Mouse (Mus musculus) bone marrow, adult 2 months (tissue): Measurements from ENCODE around the gene Crym. TPM values are rescaled to one million over a fixed set of nuclear protein-coding genes. Genes with fewer than 3 reads are reported as not detected.

Experiments
- H3K27ac ChIP-seq: fragments of 200-500 bp; 2 replicates; pipeline ENCODE4 v1.5.1; 2012; ENCODE audit warnings: low read depth, mild to moderate bottlenecking, control low read depth, inconsistent platforms, low read length; ENCODE audit not compliant: control insufficient read depth, poor library complexity, insufficient read depth
- H3K4me1 ChIP-seq: fragments of 200-500 bp; 2 replicates; pipeline ENCODE4 v1.6.1; 2011; ENCODE audit warnings: low read length; ENCODE audit not compliant: control insufficient read depth, insufficient read depth
- H3K4me3 ChIP-seq: fragments of 200-500 bp; replicated peaks from 2 replicates; pipeline ENCODE3; 2011; ENCODE audit warnings: mild to moderate bottlenecking, low read depth, low read length, control low read depth; ENCODE audit not compliant: control insufficient read depth
- CTCF ChIP-seq: fragments of 200-500 bp; IDR thresholded peaks from 2 replicates; pipeline ENCODE4 v1.5.1; 2011; ENCODE audit warnings: low read length, control low read depth; ENCODE audit not compliant: control insufficient read depth, insufficient read depth
- POLR2A ChIP-seq: fragments of 200-500 bp; IDR thresholded peaks from 2 replicates; pipeline ENCODE4 v1.6.1; 2011; ENCODE audit warnings: low read depth, mild to moderate bottlenecking, control low read depth, low read length, borderline replicate concordance; ENCODE audit not compliant: control insufficient read depth
- WGBS: fragments of 180-500 bp; shearing (Covaris S2); methylation state at CpG from one replicate; pipeline ENCODE4 v1.1.7; 2018; 5-methylcytosine and 5-hydroxymethylcytosine counted together
- polyA plus RNA-seq: library from polyadenylated mRNA; stranded (reverse); fragments of >200 nt; gene quantifications from 2 replicates; pipeline ENCODE4 v1.2.4, GENCODE M21; 2011; ENCODE audit warnings: low replicate concordance; ENCODE audit not compliant: missing spikeins, insufficient read depth, insufficient read length

Crym gene
- polyA plus RNA-seq, 1 experiment = 1.1 TPM

DNA sequence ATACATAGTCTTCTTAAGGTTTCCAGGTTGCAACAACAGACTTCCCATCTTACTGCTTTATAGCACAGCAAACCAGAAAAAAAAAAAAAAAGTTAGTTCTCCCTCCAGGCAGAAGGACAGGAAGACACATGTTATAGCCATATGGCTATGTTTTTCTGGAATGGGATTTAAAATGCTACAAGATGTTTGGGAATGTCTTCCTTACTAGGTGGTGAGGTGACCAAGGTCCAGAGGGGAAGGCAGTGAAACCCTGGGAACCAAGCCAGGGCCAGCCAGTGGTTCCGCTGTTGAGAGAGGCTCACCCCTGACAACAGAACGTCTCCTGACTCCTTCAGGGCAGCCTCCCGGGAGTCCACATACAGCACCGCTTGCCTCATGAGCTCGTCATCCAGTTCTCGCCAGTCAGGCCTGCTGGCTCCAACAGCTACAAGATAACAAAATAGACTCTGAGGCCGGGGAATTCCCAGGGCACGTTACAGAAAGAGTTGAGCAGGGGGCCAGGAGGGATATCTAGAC, 11.7 kb downstream of the Crym start:
- no peak overlapping the region for H3K4me3 ChIP-seq
- H3K4me1 ChIP-seq = no peaks in the 10 kb centered on the region
- TF ChIP-seq CTCF (no peak), POLR2A (no peak)
- 77% methylated on average over 8 of the region's 8 CpGs for WGBS
- H3K27ac ChIP-seq = no peak overlapping the region

DNA sequence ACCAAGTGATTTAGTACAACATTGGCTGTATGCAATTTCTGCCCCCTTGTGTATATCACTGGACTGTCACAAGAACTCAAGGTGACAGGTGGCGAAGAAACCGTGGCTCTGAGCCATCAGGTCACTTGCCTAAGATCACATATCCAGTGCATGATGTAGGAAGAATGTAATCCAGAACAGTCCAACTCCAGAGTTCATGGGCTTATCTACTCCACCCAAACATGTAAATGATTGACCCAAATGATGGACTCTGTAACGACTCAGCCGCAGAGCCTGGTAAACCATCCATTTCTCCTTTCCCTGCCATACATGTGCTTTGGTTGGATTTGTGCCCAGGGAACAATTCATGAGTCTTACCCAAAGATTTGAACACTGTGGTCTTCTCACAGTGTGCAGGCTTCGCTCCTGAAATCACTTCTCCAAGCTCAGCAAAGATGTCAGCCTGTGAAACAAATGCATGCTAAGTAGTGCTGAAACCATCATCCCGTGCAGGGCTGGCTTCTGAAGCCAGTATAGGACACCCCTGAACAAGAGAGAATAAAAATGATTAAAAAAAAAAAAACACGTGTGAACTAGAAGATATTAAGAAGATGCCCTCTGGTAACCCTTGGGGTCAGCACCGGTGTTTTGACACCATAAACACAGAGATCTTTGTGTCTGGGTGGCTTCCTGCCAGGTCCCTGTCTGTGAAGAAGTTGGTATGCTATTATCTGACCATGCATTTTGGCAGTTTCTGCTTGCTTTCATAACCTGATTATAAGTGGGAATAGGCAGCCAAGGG, 12.4 kb downstream of the Crym start:
- WGBS = 71% methylated on average over 8 of the region's 8 CpGs
- Histone ChIP-seq H3K4me1 (no peaks in the 10 kb centered on the region), H3K4me3 (no peak overlapping the region), H3K27ac (no peak overlapping the region)
- TF ChIP-seq CTCF = no peak

DNA sequence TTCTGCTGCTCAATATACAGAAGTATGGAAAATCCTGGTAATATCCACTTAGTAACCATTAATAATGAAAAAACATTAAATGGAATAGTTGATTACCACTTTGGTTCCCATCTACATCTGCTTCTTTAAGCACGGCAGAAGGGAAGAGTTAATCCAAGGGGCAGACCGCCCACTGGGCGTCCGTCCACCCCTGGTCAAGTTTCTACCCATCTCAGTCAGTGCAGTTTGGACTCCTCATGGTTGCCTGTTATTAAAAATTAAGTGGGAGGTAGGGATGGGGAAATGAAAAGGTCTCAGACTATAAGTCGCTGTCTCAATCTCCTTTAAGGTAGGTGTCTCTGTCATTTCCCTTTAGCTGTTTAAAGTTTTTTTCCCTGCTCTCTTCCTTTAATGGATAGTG, 13.0 kb downstream of the Crym start:
- TF ChIP-seq CTCF (no peak), POLR2A (no peak)
- H3K4me1 ChIP-seq = no peaks in the 10 kb centered on the region
- H3K4me3 ChIP-seq = no peak overlapping the region
- H3K27ac ChIP-seq = no peak overlapping the region
- WGBS = 83% methylated on average over 5 of the region's 5 CpGs

DNA sequence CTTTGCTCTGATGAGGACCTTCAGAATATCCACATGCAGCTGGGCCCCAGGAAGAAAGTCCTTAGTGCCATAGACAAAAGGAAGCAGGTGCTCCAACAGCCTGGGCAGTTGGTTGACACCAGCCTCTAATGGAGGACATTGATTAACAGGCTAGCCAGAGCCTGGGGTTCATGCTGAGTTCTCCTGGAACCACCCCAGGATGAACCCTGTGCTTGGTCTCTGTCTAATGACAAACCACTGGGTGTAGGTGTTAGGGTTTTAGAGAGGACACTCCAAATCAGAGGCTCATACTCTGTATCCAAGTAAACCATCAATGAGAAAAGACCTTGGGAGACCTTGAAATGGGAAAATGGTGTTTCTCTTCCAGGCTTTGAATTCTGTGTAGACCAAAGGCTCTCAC, 19.0 kb downstream of the Crym start:
- Histone ChIP-seq H3K4me1 (no peaks in the 10 kb centered on the region), H3K4me3 (no peak overlapping the region), H3K27ac (no peak overlapping the region)
- TF ChIP-seq CTCF = no peak
- no peak for TF ChIP-seq POLR2A

DNA sequence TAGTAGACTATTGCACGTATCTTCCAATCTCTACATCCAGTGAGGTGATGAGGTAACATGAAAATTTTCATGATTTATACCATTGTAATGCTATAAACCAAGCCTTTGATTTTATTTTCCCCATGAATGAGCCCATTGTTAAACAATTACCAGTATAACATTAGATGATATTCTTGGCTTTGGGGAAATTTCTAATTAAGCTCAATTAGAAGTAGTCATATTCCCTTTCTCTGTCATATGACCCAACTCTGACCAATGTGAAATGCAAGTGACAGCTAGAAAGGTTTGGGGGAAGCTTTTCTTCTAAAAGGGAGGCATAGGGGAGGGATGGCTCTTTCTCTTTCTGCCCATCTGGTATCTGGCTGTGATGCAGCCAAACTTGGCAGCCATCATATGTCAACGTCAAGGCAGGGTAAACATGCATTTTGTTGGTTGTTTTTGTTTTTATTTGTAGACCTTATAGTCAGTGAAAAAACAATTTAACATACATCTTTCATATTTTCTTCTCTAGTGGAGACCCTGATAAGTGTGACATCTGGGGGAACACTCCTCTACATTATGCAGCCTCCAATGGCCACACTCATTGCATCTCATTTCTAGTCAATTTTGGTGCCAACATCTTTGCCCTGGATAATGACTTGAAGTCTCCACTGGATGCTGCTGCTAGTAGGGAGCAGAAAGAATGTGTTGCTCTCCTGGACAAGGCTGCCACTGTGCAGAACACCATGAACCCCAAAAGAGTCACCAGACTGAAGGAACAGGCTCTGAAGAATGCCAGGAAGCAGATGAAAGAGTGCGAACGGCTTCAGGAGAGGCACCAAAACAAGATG, 20.3 kb downstream of the Crym start:
- no peak for TF ChIP-seq POLR2A
- TF ChIP-seq CTCF = no peak
- 92% methylated on average over 4 of the region's 4 CpGs for WGBS
- Histone ChIP-seq H3K4me3 (no peak overlapping the region), H3K4me1 (no peaks in the 10 kb centered on the region), H3K27ac (no peak overlapping the region)

DNA sequence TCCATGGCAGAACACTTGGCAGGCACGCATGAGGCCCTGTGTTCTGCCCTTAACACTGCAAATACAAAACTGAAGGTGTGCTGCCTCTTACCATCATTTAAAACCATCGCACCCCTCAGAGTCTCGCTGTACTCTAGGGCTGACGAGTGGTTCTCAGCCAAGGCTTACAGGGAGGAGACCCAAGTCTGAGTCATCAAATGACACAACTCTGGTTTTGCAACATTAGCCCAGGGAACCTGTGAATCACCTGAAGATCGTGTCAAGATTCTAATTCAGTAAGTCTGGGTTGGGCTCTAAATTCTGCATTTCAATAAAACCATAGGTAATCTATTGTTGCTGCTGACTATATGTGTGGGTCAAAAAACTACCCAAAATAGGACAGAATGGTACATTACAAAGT, 21.4 kb downstream of the Crym start:
- Histone ChIP-seq H3K4me3 (no peak overlapping the region), H3K4me1 (no peaks in the 10 kb centered on the region), H3K27ac (no peak overlapping the region)
- 73% methylated on average over 5 of the region's 5 CpGs for WGBS
- no peak for TF ChIP-seq CTCF
- TF ChIP-seq POLR2A = no peak

DNA sequence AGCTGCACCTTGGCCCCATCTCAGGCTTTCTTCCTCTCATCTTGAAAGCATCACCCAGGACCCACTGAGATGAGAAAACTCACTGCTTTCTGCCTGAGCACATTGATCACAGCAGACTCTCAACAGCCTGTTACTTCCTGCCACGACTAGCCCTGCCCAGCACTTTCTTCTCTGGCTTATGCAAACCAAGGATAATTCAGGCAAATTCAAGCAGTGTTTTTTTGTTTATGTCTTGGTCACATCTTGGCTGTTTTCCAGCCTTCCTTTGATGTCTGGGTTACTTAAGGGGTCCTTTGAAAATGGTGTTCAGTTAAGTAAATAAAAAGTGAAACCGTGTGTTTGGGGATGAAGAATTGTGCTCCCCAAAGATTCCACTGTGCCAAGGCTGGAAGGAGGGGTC, 23.0 kb downstream of the Crym start:
- TF ChIP-seq CTCF (no peak), POLR2A (no peak)
- WGBS = 20% methylated on average over 2 of the region's 2 CpGs
- Histone ChIP-seq H3K4me3 (no peak overlapping the region), H3K4me1 (no peaks in the 10 kb centered on the region), H3K27ac (no peak overlapping the region)

DNA sequence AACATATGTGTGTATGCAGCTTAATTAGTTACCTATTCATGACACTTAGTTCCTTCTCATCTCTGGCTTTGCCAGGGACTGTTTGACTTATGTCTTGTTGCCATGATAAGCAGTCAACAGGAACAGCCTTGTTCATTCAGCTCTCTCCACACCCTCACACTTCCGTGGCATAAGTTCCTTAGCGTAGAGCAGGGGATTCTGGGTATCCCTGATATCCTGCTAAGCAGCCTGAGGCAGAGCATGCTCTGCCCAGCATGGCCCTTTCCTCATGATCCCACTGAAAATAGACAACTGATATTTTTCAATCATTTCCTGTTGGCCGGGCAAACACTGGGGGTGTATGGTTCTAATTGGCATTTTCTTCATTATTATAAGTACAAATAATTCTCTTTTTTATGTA, 24.3 kb downstream of the Crym start:
- Histone ChIP-seq H3K4me1 (no peaks in the 10 kb centered on the region), H3K4me3 (no peak overlapping the region), H3K27ac (no peak overlapping the region)
- 76% methylated on average over 3 of the region's 3 CpGs for WGBS
- no peak for TF ChIP-seq POLR2A
- no peak for TF ChIP-seq CTCF
